Mouse (Mus musculus) left cerebral cortex, postnatal 10 days (tissue): ENCODE results near the gene Chchd5. TPM values are rescaled to one million over a fixed set of nuclear protein-coding genes. Genes with fewer than 3 reads are reported as not detected.

Source experiments
- DNase-seq, 2 experiments: peaks; one replicate each; pipeline ENCODE4 v3.0.0; 2021 to 2022; ENCODE audit warnings: low spot score in 2 of 2, mixed read lengths in 1 of 2; ENCODE audit errors: extremely low spot score in 1 of 2
- intact Hi-C: fragments of 180-260 bp; cut with DNase I; formaldehyde crosslinking; loops from one replicate; pipeline ENCODE4 v1.15.1; 2025
- total RNA-seq, 2 experiments: library from RNA; stranded (reverse); gene quantifications; 2 replicates each; pipeline ENCODE4 v1.2.3; 2021

Gene Chchd5
- total RNA-seq, 2 experiments from 2014 or later: 12.0 to 12.5 TPM

DNA sequence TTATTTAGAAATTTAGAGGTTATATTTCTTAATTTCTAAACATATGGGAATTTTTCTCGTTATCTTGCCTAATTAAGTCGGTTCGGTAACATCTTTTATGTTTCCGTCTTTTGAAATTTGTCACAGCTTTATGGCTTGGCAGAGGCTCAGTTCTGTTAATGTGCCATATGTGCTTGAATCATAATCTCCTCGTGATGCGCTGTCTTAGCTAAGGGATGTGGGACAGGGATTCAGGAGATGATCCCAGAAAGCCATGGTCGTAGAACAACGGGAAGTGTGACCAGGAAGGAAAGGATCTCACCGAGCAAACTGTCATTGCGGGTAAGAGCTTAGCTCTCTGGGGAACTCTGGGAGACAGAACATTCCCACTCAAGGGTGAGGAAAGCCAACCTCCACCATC, 10.4 kb downstream of the Chchd5 start:
- intact Hi-C loops: no loop called here
- DNase-seq: peak in 1 of 2 experiments; percentile 46

DNA sequence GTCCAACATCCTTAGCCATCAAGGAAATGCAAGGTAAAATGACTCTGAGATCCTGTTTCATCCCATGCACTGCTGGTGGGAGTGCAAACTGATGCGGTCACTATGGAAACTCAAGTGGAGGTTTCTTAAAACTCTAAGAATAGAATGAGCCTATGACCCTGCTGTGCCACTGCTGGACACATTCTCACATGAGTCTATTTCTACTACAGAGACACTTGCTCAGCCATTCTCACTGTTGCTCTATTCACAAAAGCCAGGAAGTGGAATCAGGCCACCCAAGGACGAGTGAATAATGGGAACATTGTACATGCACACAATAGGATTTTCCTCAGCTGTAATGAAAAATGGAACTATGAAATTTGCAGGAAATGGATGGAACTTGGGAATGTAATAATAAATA, 19.3 kb downstream of the Chchd5 start:
- intact Hi-C loops: no loop called here
- no peak for DNase-seq

DNA sequence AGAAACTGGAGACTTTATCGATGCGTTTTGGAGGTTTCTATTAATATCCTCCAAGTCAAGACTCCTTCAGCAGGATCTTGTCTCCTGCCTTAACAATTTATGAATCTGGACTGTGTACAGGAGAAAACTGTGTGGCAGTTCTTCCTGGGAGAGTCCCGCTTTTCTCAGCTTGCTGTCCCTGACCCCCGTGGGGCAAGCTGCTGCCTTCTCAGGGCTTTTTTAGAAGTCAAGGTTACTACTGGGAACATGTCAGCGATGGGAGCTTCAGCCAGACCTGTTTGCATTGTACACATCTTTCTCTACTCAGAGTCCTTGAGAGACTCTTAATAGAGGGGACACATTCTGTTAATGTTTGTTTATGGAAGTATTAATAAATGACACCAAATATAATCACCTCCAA, 20.9 kb downstream of the Chchd5 start:
- DNase-seq: no peak
- intact Hi-C loops: no loop called here

DNA sequence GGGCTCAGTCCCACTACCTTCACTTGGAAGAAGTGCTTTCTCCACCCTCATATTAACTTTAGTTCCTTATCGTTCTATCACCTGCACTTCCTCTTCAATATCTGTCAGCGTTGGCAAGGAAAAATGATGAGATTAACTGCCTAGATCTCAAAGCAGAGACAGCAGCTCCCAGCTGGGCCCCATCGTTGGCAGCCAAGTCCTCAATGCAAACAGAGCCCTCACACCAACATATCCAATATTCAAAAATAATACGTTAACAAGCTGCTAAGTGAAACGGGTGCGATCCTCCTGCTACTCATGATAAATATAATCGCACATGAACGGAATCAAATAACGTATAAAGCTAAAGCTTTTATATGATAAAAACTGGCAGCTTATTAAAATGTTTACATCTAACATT, 21.6 kb downstream of the Chchd5 start:
- intact Hi-C loops: no loop called here
- DNase-seq: no peak

DNA sequence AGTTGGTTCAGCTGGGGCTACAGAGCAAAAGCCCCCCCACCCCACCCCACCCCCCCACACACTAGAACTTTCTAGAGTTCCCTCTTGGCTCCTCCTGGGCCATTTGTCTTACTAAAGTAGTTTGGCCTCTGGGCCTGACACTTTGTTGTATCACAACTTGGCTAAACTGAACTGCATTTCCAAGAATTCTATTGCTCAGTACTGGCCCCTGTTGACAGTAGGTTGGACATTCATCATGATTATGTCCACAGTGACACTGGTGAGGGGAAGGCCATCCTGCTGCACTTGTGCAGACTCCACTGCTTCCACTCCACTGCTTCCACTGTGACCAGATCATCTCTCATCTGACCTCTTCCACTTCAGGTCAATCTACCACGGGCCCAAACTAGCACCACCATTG, 23.3 kb downstream of the Chchd5 start:
- intact Hi-C loops: no loop called here

DNA sequence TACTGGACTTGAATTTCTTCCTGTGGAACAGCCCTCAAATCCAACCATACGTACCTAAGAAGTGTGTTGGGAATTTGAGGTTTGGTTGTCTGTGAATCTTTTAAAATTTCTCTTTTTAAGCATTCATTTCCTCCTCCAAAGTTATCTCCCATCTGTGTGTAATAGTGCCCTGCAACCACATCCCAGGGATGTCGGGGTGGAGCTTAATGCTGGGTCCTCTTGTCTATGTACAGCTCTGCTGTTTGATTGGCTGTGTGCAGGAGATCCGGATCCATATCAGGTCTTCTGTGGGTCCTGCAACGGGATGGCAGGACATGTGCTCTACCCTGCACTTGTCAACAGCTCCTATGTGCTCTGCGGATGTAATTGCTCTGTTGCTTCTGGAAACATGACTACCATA, 35.3 kb downstream of the Chchd5 start:
- DNase-seq: no peak
- intact Hi-C loops: no loop called here

More for the DNA sequence above, 23.3 kb downstream of the Chchd5 start:
- DNase-seq: no peak

DNA sequence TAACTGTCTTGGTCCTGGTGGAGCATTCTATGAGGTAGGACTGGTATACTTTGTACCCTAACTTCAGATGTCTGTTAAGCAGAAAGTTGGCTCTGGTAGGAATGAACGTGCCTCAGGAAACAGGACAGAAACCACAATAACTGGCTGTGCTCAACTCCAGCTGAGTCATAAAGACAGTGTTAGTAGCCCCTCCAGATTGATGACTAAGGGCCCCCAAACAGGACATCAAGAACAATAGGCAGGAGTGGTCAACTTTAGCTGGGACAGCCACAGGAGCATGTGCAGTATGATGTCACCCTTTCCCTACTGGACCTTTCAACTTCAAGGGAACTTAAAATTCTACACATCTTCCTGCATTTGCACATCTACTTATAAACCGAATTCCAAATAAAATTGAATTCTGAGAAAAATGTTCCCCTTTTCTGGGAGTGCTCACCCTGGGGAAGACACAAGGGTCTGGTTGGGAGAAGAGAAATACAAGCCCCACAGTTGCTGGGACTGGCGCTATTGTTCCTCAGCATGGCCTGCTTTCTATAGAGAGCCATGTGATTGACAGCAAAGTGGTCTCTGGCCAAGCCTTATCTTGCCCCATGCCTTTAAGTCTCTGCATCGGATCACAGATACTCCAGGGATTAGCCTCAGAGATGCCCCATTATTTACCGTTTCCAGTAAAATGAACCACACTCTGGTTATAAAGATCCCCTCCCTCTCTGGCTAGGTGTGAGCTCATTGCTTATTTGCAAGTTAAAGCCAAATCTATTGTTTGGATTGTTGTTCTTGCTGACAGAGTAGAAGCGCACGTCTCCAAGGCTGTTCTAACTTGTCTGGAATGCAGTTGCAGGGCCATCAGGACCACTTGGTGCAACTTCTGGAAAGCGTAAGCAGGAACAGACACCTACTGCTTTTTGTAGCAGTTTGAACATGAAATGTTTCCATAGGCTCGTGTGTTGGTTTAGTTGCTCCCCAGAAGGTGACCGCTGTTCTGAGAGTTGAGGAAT, 37.3 kb downstream of the Chchd5 start:
- DNase-seq: no peak
- intact Hi-C loops: no loop called here

DNA sequence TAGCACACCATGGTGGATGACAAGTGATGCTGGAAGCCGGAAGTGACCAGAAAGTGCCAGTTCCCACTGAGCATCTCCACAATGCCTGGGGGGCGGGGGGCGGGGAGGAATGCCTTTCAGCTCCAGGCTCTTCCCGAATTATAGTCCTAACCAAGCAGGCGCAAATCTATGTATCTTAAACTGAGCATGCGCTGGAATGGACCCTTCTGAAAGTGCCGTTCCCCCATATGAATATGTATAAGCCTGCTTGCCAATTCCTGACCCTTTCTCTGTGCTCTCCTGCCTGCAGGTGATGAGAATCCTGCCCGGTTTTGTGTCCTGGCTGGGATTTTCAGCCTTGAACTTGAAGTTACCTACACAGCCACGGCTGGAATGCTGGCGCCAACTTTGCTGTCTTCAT, 43.9 kb downstream of the Chchd5 start:
- intact Hi-C loops: no loop called here
- no peak for DNase-seq

DNA sequence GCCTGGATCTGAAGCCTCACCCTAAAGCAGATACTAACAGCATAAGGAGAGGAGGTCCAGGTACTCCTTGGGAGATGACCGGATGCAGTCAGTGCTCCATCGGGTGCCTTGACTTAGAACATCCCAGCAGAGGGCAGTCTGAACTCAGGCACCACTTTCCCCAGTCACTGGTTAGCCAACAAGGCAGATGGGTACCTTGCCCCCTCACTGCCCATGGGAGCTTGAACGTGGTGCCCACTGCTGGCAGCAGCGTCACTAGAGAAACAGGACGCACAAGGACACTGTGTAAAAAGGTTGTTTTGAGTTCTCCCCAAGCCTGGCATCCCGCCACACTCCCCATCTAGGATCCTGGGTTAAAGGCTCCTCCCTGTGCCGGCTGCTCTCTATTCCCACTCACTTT, 45.0 kb downstream of the Chchd5 start:
- DNase-seq: peak in 1 of 2 experiments; percentile 58
- intact Hi-C loops: loop anchor here (2.0 kb wide), 1 partner anchor 84 kb away; no protein-coding TSS in a partner anchor

DNA sequence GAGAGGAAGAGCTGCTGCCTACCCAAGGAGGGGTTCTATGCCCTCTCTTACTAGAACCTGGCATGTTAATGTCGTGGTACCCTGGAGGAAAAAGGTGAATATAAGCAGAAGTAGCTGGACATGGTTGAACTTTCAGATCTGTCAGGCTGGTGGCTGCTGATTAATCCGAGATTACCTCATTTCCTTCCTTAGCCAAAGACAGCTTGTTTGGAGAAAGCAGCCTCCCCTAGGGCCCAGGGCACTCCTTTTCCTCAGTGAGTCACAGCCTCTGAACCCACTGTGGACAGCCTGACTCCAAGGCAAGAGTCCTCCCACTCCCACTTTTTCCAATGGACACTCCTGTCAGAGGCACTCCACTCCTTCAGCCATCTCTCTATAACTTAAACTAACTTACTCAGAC, 46.1 kb downstream of the Chchd5 start:
- DNase-seq: no peak
- intact Hi-C loops: loop anchor here (2.0 kb wide), 1 partner anchor 83 kb away; no protein-coding TSS in a partner anchor

DNA sequence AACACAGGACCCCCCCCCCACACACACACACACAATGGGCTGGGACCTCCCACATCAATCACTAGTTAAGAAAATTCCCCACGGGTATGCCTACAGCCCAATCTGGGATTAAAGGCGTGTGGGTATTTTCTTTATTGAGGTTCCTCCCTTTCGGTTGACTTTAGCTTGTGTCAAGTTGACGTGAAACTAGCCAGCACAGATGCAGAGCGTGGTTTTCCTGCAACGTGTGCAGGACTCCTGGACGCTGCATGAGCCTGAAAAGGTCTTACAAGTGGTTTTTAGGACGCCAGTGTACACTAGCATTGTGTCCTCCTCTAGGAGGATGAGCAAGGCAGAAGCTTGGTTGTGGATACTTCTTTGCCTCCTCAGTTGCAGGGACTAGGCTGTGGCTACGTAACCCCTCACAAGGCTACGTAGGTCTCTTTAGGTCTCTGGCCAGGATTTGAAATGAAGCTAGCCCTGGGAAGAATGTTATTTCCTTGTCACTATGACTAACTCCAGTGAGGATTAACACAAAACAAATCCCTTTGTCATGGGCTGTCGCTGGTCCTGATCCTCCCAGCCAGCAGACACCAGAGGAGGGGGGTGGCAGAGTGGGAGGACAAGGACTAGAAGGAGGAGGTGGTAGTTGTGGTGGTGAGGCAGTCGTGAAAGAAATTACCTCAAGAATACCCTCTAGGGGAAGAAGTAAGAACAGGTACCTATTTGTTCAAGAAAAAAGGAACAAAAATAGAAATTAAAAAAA, 47.3 kb downstream of the Chchd5 start:
- intact Hi-C loops: no loop called here
- no peak for DNase-seq

DNA sequence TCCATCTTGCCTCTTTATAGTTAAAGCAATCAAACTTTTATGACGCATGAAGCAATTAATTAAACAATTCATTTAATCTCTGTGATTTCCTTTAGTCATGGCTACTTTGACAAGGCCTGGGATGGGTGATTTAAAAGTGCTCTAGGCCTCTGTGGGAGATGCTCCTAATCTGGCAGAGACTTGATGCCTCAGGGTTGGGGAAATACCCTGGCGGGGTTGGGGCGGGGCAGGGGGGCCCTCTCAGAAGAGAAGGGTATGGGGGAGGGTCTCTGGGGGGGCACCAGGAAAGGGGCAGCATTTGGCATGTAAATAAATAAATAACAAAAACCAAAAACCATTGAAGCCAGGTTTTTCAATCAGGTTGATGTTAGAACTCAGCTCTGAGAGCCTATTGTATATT, 48.2 kb downstream of the Chchd5 start:
- intact Hi-C loops: no loop called here
- no peak for DNase-seq

DNA sequence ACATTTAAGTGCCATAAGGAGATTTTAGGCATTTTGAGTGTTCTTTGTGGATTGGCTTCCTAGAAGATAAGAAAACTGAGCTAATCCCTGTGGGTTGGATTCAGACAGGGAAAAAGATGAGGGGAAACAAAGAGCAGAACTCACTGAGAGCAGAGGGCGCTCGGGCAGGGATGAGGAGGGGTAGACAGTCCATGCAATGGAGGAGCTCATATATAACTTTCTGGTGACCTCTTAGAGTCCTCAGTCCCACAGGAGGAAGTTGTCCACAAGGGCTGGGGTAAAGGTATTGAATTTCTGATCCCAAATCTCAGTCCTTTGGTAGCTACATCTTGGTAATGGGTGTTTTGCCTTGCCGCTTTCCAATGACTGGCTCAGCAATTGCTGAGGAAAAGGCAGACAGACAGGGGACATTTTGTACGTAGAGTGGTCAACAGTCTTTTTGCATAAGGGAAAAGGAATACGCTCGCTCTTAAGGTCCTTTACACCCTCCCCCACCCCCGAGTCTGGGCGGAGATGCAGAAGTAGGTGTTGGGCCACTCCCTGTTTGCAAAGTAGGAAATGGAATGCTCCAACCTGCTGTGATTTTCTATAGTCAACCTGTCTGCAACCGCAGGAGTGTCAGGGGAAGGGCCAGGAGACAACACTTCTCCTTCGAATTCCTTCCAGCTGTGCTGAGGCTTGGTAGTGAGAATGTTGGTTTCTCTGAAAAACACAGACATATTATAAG, 48.8 kb downstream of the Chchd5 start:
- DNase-seq: no peak
- intact Hi-C loops: no loop called here

DNA sequence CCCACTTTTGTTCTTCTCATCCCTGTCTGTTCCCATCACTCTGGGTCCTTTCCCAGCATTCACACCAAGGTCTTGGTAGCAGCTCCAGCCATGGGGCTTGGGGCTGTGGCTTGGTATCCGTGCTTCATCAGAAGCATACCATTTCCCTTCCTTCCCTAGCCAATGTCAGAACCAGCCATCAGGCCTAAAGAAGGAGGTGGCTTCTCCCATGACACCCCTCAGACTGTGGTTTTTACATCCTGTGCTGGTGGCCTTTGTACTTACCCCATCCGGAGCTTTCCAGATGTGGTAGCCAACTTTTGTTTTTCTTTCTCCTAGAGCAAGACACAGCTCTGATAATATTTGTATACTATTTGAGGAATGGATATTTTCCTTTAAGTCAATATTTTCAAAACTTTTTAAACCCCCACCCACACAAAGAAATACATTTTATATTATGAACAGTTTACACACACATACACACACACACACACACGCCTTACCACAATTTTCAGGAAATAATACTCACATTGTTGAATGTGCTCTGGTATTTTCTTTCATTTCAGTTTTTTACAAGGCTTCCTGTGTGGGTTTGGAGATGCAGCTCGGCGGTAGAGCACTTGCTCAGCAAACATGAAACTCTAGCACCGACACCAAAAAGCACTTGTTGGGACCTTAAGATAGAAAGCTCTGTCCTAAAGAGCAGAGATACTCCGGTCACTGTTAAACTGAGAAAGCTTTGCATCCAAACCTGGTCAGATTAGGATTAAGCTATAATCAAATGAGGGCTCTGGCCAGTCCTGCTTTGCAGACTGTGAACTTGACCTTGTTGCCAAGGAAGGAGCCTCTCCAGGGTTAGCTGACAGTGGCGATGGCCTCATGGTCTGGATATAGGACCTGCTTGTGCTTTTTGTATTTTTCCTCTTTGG, 50.7 kb downstream of the Chchd5 start:
- no peak for DNase-seq
- intact Hi-C loops: no loop called here

DNA sequence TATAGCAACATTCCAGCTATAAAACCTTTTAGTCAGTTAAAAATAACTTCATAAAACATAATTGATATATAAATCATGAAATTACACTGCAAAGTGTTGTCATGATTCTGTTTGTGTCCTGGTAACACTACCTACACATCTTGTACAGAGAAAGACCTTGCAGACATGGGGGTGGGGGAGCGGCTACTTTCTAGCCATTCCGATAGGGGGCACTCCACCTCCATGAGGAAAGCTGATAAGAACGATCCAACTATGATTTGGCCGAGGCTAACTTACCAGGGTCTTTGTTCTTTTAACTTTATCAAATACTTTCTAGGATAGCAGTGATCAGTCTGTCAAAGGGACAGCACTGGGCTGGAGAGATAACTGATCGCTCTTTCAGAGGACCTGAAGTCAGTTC, 52.0 kb downstream of the Chchd5 start:
- intact Hi-C loops: no loop called here
- DNase-seq: no peak

DNA sequence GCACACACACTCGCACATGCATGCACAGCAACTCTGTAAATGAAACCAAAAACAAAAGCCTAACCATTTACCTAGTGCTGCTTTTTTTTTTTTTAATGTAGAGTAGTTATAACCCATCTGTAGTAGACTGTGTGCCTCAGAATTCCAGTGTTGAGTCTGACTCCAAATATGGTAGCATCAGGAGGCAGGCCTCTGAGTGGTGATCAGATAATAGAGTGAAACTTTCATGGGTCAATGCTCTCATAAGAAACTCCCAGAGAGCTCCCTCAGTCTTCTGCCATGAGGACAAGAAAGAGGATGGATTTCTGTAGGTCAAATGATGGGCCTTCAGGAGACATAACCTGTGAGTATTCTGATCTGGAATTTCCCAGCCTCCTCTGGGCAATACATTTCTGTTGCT, 52.9 kb downstream of the Chchd5 start:
- DNase-seq: no peak
- intact Hi-C loops: no loop called here

DNA sequence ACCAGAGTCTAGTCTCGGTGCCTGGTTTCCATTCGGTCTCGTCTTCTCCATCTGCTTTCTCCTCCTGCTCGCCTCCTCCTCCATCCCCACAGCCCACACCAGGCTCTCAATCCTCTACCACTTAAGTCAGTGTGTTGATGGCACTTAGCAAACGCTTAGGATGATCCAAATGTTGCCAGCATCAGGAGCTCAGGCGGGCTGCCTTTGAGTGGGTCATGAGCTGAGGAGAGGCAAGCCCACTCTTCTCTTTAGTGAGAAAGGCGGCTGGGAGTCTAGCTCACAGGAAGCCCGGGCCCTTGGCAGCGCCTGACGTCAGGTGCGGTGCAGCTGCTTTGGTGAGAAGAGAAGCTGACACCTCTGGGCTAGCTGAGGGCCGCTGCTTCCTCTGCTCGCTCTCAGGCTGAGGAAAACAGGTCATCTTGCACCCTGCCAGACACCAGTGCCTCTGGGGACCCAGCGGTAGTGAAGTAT, 54.1 kb downstream of the Chchd5 start:
- intact Hi-C loops: no loop called here
- no peak for DNase-seq
